Comparison of ENCODE assay signal across 14 mouse cellular contexts in genomic region chr13:60105286-60105685, GRCm38 (mm10).
DNase-seq lines count a peak whose midpoint lies in the region; ATAC-seq lines count a peak whose summit lies in the region.
"Had no signal": no experiment of that assay in that cellular context is flagged by ENCODE, and none has a peak within 500 bp of the region (broad histone marks: within the 10 kb centered on the region; RNA-seq: fewer than 3 reads in every experiment).

No protein-coding gene starts in this region.

- H3K27me3 ChIP-seq in forebrain, embryonic 16.5 days (replicated peaks; ENCODE audit: control insufficient read depth, insufficient read depth, low read length) = no peaks in the 10 kb centered on the region
- H3K27me3 ChIP-seq in forebrain, embryonic 15.5 days = no peaks in the 10 kb centered on the region
- H3K27me3 ChIP-seq: stomach, embryonic 15.5 days had no signal

- 68% methylated on average over 9 of the region's 9 CpGs for WGBS in forebrain, embryonic 16.5 days
- WGBS in forebrain, embryonic 15.5 days = 73% methylated on average over 9 of the region's 9 CpGs

- H3K9ac ChIP-seq in forebrain, embryonic 16.5 days (replicated peaks; ENCODE audit: low read depth, low read length) = no peak overlapping the region
- no peak overlapping the region for H3K9ac ChIP-seq in forebrain, embryonic 15.5 days (replicated peaks)
- H3K9ac ChIP-seq: stomach, embryonic 15.5 days had no signal

- peak; percentile 49; the same call in 1 of the 2 replicates for ATAC-seq in forebrain, embryonic 16.5 days
- no peak for ATAC-seq in forebrain, embryonic 15.5 days (replicated peaks)
- no peak for ATAC-seq in megakaryocyte progenitor cell, adult 5-6 weeks (replicated peaks; ENCODE audit: poor library complexity)
- ATAC-seq in CD4-positive, CD25-positive, alpha-beta regulatory T cell, adult 4 months = no peak

- H3K4me2 ChIP-seq in forebrain, embryonic 16.5 days (ENCODE audit: low read length) = no peak overlapping the region
- no peak overlapping the region for H3K4me2 ChIP-seq in forebrain, embryonic 15.5 days (replicated peaks)
- H3K4me2 ChIP-seq: stomach, embryonic 15.5 days had no signal

- H3K27ac ChIP-seq in forebrain, embryonic 16.5 days (ENCODE audit: low read length) = no peak overlapping the region
- H3K27ac ChIP-seq in forebrain, embryonic 15.5 days (replicated peaks) = no peak overlapping the region
- H3K27ac ChIP-seq: midbrain, embryonic 10.5 days; stomach, embryonic 15.5 days had no signal

- no peaks in the 10 kb centered on the region for H3K36me3 ChIP-seq in forebrain, embryonic 16.5 days (ENCODE audit: control insufficient read depth, insufficient read depth)
- H3K36me3 ChIP-seq in forebrain, embryonic 15.5 days = no peaks in the 10 kb centered on the region
- H3K36me3 ChIP-seq: midbrain, embryonic 10.5 days; stomach, embryonic 15.5 days had no signal

- H3K4me3 ChIP-seq in forebrain, embryonic 16.5 days (replicated peaks; ENCODE audit: low read length) = no peak overlapping the region
- no peak overlapping the region for H3K4me3 ChIP-seq in forebrain, embryonic 15.5 days
- H3K4me3 ChIP-seq: midbrain, embryonic 10.5 days; stomach, embryonic 15.5 days had no signal

- intact Hi-C loops in left cerebral cortex, postnatal 36 days (cut with DNase I) = loop anchor here (5.0 kb wide), 1 partner anchor 72 kb away; the partner anchor contains the start of gene Gas1

- H3K9me3 ChIP-seq in forebrain, embryonic 16.5 days (ENCODE audit: control insufficient read depth, low read length) = no peaks in the 10 kb centered on the region
- no peaks in the 10 kb centered on the region for H3K9me3 ChIP-seq in forebrain, embryonic 15.5 days
- H3K9me3 ChIP-seq: stomach, embryonic 15.5 days had no signal

- H3K4me1 ChIP-seq in forebrain, embryonic 16.5 days (replicated peaks; ENCODE audit: control insufficient read depth, insufficient read depth, low read length) = peaks cover 6% of the 10 kb centered on the region
- H3K4me1 ChIP-seq in forebrain, embryonic 15.5 days = peaks cover 6% of the 10 kb centered on the region

- DNase-seq in brain, adult 2 months (ENCODE audit: low read depth, low spot score) = peak; percentile 29
- DNase-seq in frontal cortex, postnatal 10 days (ENCODE audit: low spot score in 2 of 2) = peak; percentile 42 to 47
- DNase-seq in left cerebral cortex, postnatal 36 days (ENCODE audit: low spot score in 2 of 2) = peak; percentile 18
- DNase-seq in kidney, adult 18-20 months = no peak
- DNase-seq: heart, postnatal 10 days; kidney, postnatal 36 days; retina, postnatal 1 day; thymus, postnatal 4 days had no signal
